Mouse (Mus musculus) kidney, embryonic 14.5 days (tissue): ENCODE data around the gene Rdh16. TPM values are rescaled to one million over a fixed set of nuclear protein-coding genes. Genes with fewer than 3 reads are reported as not detected.

Experiments used
- polyA plus RNA-seq: library from polyadenylated mRNA; unstranded; fragments of >200 nt; fragmentation: Nextera tagmentation; extraction: Ambion mirVana; gene quantifications from 2 replicates; pipeline ENCODE4 v1.2.1, GENCODE M21; 2014

Rdh16 gene
- polyA plus RNA-seq, 1 experiment from 2014 or later = 0.14 TPM

Other genes with a start within 250 kb of the Rdh16 start
- 44.2 and 54.9 TPM in 2 replicates for gene Lrp1, start 180.0 kb upstream of the Rdh16 start, polyA plus RNA-seq
- 14.0 and 18.9 TPM in 2 replicates for gene Stat6, start 158.2 kb upstream of the Rdh16 start, polyA plus RNA-seq
- gene Nemp1, start 134.3 kb upstream of the Rdh16 start, polyA plus RNA-seq = 7.6 and 12.4 TPM in 2 replicates
- gene Nab2, start 132.6 kb upstream of the Rdh16 start, polyA plus RNA-seq = 19.0 and 19.8 TPM in 2 replicates
- gene Myo1a, start 96.0 kb upstream of the Rdh16 start, polyA plus RNA-seq = 0.20 and 0.45 TPM in 2 replicates
- 1.6 and 2.8 TPM in 2 replicates for gene Tac2, start 76.7 kb upstream of the Rdh16 start, polyA plus RNA-seq
- 6.9 and 7.6 TPM in 2 replicates for gene Zbtb39, start 61.6 kb upstream of the Rdh16 start, polyA plus RNA-seq
- 2.0 and 3.7 TPM in 2 replicates for gene Gpr182, start 49.4 kb upstream of the Rdh16 start, polyA plus RNA-seq
- gene Rdh1, start 41.4 kb upstream of the Rdh16 start, polyA plus RNA-seq = 0.05 and 0.07 TPM in 2 replicates
- gene Rdh16f1, start 41.4 kb upstream of the Rdh16 start, polyA plus RNA-seq = 0.26 TPM in 1 of 2 replicates, not detected in the other
- 0.32 TPM in 1 of 2 replicates, not detected in the other for gene Rdh9, start 24.8 kb upstream of the Rdh16 start, polyA plus RNA-seq
- not detected in 2 replicates for gene Rdh19, start 48.8 kb downstream of the Rdh16 start, polyA plus RNA-seq
- not detected in 2 replicates for gene Rdh16f2, start 65.3 kb downstream of the Rdh16 start, polyA plus RNA-seq
- not detected in 2 replicates for gene Rdh7, start 87.7 kb downstream of the Rdh16 start, polyA plus RNA-seq
- gene Sdr9c7, start 97.4 kb downstream of the Rdh16 start, polyA plus RNA-seq = not detected in 2 replicates
- gene Hsd17b6, start 206.5 kb downstream of the Rdh16 start, polyA plus RNA-seq = not detected in 2 replicates
- 98.1 and 100.0 TPM in 2 replicates for gene Prim1, start 214.0 kb downstream of the Rdh16 start, polyA plus RNA-seq
- gene Naca, start 234.4 kb downstream of the Rdh16 start, polyA plus RNA-seq = 967 and 1,287 TPM in 2 replicates